Mouse (Mus musculus) CH12.LX (cell line): ENCODE data around the gene 2900026A02Rik. TPM values are rescaled to one million over a fixed set of nuclear protein-coding genes. Genes with fewer than 3 reads are reported as not detected.

Experiments used
- DNase-seq: peaks from one replicate; pipeline ENCODE4 v3.0.0-alpha.2; 2013; ENCODE audit errors: extremely low read depth
- H3K27ac ChIP-seq: 2 replicates; pipeline ENCODE4 v1.5.1; 2012; ENCODE audit warnings: low read depth, mild to moderate bottlenecking, control low read depth, moderate library complexity; ENCODE audit not compliant: insufficient read depth
- H3K27me3 ChIP-seq: replicated peaks from 2 replicates; pipeline ENCODE3; 2012; ENCODE audit warnings: inconsistent platforms
- H3K36me3 ChIP-seq, 2 experiments: replicated peaks in 1 of 2; 2 replicates each; pipeline versions ENCODE3 to v1.6.1; 2012; ENCODE audit warnings: inconsistent platforms in 1 of 2, low read length in 1 of 2, mild to moderate bottlenecking in 1 of 2, mixed read lengths in 1 of 2, moderate library complexity in 1 of 2; ENCODE audit not compliant: control insufficient read depth in 1 of 2, insufficient read depth in 1 of 2
- H3K4me1 ChIP-seq, 2 experiments: 2 replicates each; pipeline ENCODE4 v1.6.1; 2012; ENCODE audit warnings: inconsistent platforms in 1 of 2, moderate library complexity in 1 of 2; ENCODE audit not compliant: insufficient read depth in 2 of 2, control insufficient read depth in 1 of 2
- H3K4me2 ChIP-seq: 2 replicates; pipeline ENCODE4 v1.6.1; 2012; ENCODE audit warnings: low read depth, mild to moderate bottlenecking, control low read depth; ENCODE audit not compliant: poor library complexity, insufficient read depth, severe bottlenecking
- H3K4me3 ChIP-seq, 3 experiments: fragments of 150-350 bp in 1 of 3; sonication (generic) in 1 of 3; replicated peaks in 1 of 3; 2 replicates each; pipeline versions ENCODE3 to v1.5.1; 2011 to 2012; ENCODE audit warnings: low read depth in 2 of 3, low read length in 2 of 3, mild to moderate bottlenecking in 2 of 3, moderate library complexity in 2 of 3, control low read depth in 1 of 3, improper control_type of control experiment in 1 of 3, inconsistent platforms in 1 of 3, mixed read lengths in 1 of 3; ENCODE audit not compliant: poor library complexity in 1 of 3
- H3K79me2 ChIP-seq: replicated peaks from 2 replicates; pipeline ENCODE4 v1.6.1; 2012; ENCODE audit warnings: mild to moderate bottlenecking, moderate library complexity; ENCODE audit not compliant: control insufficient read depth, poor library complexity, insufficient read depth, severe bottlenecking; ENCODE audit errors: extremely low read depth
- H3K9ac ChIP-seq: 2 replicates; pipeline ENCODE4 v1.6.1; 2012; ENCODE audit warnings: low read depth, mild to moderate bottlenecking, control low read depth, moderate library complexity; ENCODE audit not compliant: insufficient read depth
- H3K9me3 ChIP-seq: replicated peaks from 2 replicates; pipeline ENCODE3; 2012; ENCODE audit warnings: low read length, inconsistent platforms, mixed read lengths
- BHLHE40 ChIP-seq: IDR thresholded peaks from 2 replicates; pipeline ENCODE4 v1.6.1; 2011; ENCODE audit warnings: mild to moderate bottlenecking, low read depth, low read length, improper control_type of control experiment
- CHD1 ChIP-seq: IDR thresholded peaks from 2 replicates; pipeline ENCODE4 v1.6.1; 2012; ENCODE audit warnings: low read depth, low read length, improper control_type of control experiment, inconsistent platforms
- CHD2 ChIP-seq: IDR thresholded peaks from 2 replicates; pipeline ENCODE4 v1.6.1; 2011; ENCODE audit warnings: low read length, improper control_type of control experiment
- E2F4 ChIP-seq: IDR thresholded peaks from 2 replicates; pipeline ENCODE4 v1.6.1; 2011; ENCODE audit warnings: low read depth, low read length, improper control_type of control experiment; ENCODE audit not compliant: insufficient replicate concordance
- EP300 ChIP-seq: IDR thresholded peaks from 2 replicates; pipeline ENCODE4 v1.6.1; 2011; ENCODE audit warnings: low read length, improper control_type of control experiment
- ETS1 ChIP-seq: conservative IDR thresholded peaks from 2 replicates; pipeline ENCODE4 v1.6.1; 2012; ENCODE audit warnings: low read depth, mild to moderate bottlenecking, inconsistent platforms, low read length, improper control_type of control experiment, moderate library complexity
- JUN ChIP-seq: IDR thresholded peaks from 2 replicates; pipeline ENCODE4 v1.6.1; 2011; ENCODE audit warnings: low read depth, mild to moderate bottlenecking, low read length, improper control_type of control experiment, moderate library complexity; ENCODE audit not compliant: insufficient read depth
- JUND ChIP-seq: conservative IDR thresholded peaks from 2 replicates; pipeline ENCODE4 v1.6.1; 2011; ENCODE audit warnings: low read depth, low read length, improper control_type of control experiment
- KAT2A ChIP-seq: IDR thresholded peaks from 2 replicates; pipeline ENCODE4 v1.6.1; 2012; ENCODE audit warnings: low read length, improper control_type of control experiment, inconsistent platforms; ENCODE audit not compliant: insufficient replicate concordance
- MAFK ChIP-seq: IDR thresholded peaks from 2 replicates; pipeline ENCODE4 v1.6.1; 2011; ENCODE audit warnings: low read length, improper control_type of control experiment; ENCODE audit not compliant: insufficient replicate concordance
- MEF2A ChIP-seq: IDR thresholded peaks from 2 replicates; pipeline ENCODE4 v1.6.1; 2014; ENCODE audit warnings: low read depth, mild to moderate bottlenecking, inconsistent platforms, low read length, improper control_type of control experiment, borderline replicate concordance
- MXI1 ChIP-seq: IDR thresholded peaks from 2 replicates; pipeline ENCODE4 v1.6.1; 2011; ENCODE audit warnings: mild to moderate bottlenecking, low read depth, low read length, improper control_type of control experiment
- PAX5 ChIP-seq: IDR thresholded peaks from 2 replicates; pipeline ENCODE4 v1.6.1; 2012; ENCODE audit warnings: low read length, inconsistent platforms, mixed read lengths
- POLR2A ChIP-seq: IDR thresholded peaks from 2 replicates; pipeline ENCODE4 v1.6.1; 2011; ENCODE audit warnings: low read depth, mild to moderate bottlenecking, improper control_type of control experiment, low read length
- POLR2AphosphoS2 ChIP-seq: IDR thresholded peaks from 2 replicates; pipeline ENCODE4 v1.6.1; 2011; ENCODE audit warnings: low read depth, low read length, improper control_type of control experiment
- RAD21 ChIP-seq: IDR thresholded peaks from 2 replicates; pipeline ENCODE4 v1.6.1; 2011; ENCODE audit warnings: low read depth, mild to moderate bottlenecking, low read length, improper control_type of control experiment, moderate library complexity
- RCOR1 ChIP-seq: conservative IDR thresholded peaks from 2 replicates; pipeline ENCODE4 v1.6.1; 2012; ENCODE audit warnings: low read depth, mild to moderate bottlenecking, inconsistent platforms, low read length, improper control_type of control experiment
- TCF12 ChIP-seq: IDR thresholded peaks from 2 replicates; pipeline ENCODE4 v1.6.1; 2014; ENCODE audit warnings: low read depth, mild to moderate bottlenecking, inconsistent platforms, low read length, improper control_type of control experiment
- USF1 ChIP-seq: IDR thresholded peaks from 2 replicates; pipeline ENCODE4 v1.6.1; 2014; ENCODE audit warnings: low read depth, mild to moderate bottlenecking, inconsistent platforms, low read length, improper control_type of control experiment
- USF2 ChIP-seq: conservative IDR thresholded peaks from 2 replicates; pipeline ENCODE4 v1.6.1; 2011; ENCODE audit warnings: low read depth, low read length, improper control_type of control experiment
- ZC3H11A ChIP-seq: IDR thresholded peaks from 2 replicates; pipeline ENCODE4 v1.6.1; 2012; ENCODE audit warnings: low read depth, mild to moderate bottlenecking, inconsistent platforms, low read length, improper control_type of control experiment
- ZKSCAN1 ChIP-seq: IDR thresholded peaks from 2 replicates; pipeline ENCODE4 v1.6.1; 2012; ENCODE audit warnings: low read depth, inconsistent platforms, low read length, improper control_type of control experiment, borderline replicate concordance
- ZNF384 ChIP-seq: IDR thresholded peaks from 2 replicates; pipeline ENCODE4 v1.6.1; 2012; ENCODE audit warnings: low read depth, low read length, improper control_type of control experiment, inconsistent platforms
- dilution Hi-C: fragments of 300-500 bp; cut with MboI; formaldehyde crosslinking; loops from 2 replicates; pipeline ENCODE4 v1.14.3; 2020; ENCODE audit warnings: low sequenced_read_pairs; ENCODE audit not compliant: extremely low pct_unique_long_range_greater_than_20kb, extremely low pct_ligation_motif_present
- in situ Hi-C: fragments of 300-500 bp; cut with MboI; formaldehyde crosslinking; loops from 3 replicates; pipeline ENCODE4 v1.14.3; 2019; ENCODE audit warnings: low sequenced_read_pairs, low pct_ligation_motif_present, low pct_unique_long_range_greater_than_20kb, mixed read lengths
- polyA plus RNA-seq: library from polyadenylated mRNA; unstranded; fragments of >175 nt; gene quantifications from 2 replicates; pipeline ENCODE4 v1.2.1, GENCODE M21; 2012; ENCODE audit warnings: low read depth; ENCODE audit not compliant: insufficient read length
- total RNA-seq, 2 experiments: library from RNA; depleted of rRNA; stranded (reverse); fragments of 300-350 nt in 1 of 2; fragments of >200 nt in 1 of 2; gene quantifications; 2 replicates each; pipeline ENCODE4 v1.2.3; 2012 to 2014

Gene 2900026A02Rik
- total and polyA plus RNA-seq, 3 experiments: 0.85 to 4.6 (median 0.93) TPM

DNA sequence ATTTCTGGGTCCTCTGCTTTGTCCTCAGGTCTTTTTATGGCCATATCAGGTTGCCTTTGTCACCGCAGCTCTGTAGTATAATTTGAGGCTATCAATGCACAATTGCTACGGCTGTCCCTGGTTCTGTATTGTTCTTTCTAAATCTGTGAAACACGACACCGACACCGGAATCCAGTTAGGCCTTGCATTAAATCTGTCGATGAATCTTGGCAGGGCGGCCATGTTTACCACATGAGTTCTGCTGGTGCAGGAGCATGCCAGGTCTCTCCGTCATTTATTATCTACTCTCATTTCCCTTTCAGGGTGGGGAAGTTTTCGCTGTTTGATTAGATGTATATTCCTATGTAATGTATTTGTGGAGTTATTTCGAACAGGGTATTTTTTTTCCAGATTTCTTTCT is 97.3 kb downstream of the 2900026A02Rik start:
- H3K9me3 ChIP-seq: no peaks in the 10 kb centered on the region

DNA sequence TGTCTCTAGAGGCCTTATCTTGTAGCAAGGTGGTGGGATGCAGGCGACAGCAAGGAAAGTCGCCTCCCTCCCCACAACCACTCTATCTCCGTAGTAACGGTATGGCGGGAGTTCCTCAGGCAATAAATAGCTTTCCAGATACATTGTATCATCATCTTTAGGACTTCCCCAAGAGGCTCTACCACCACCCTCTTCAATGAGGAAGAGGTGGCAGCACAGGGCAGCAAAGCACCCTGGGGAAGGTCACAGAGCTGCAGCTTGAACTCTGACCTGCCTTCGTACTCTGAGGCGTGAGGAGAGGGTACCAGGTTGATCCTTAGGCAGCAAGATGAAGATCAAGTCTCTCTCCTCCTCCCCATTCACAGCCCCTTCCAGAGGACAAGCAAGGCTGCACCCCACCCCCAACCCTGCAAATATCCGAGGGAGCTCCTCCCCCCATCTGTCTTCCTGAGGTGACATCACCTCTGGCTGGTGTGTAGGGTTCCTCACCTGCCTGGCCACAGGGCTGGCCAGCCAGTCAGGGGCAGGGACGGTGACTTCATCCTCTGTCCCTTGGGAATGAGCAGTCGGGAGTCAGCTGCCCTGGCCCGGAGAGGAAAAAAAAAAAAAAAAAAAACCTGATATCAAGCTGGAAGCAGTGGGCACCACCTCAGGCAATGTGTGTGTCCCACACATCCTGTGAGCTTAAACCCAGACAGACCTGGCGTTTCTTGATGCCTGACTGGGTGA is 98.5 kb downstream of the 2900026A02Rik start:
- in situ Hi-C loops: no loop called here
- Histone ChIP-seq H3K4me2 (no peak overlapping the region), H3K9me3 (no peaks in the 10 kb centered on the region), H3K4me1 (peaks cover 3 to 80% of the 10 kb centered on the region in 2 experiments; a peak in 3 of 4 replicates), H3K79me2 (no peaks in the 10 kb centered on the region), H3K4me3 (no peak overlapping the region), H3K36me3 (no peaks in the 10 kb centered on the region), H3K27ac (no peak overlapping the region), H3K9ac (no peak overlapping the region), H3K27me3 (no peaks in the 10 kb centered on the region)
- no peak for TF ChIP-seq TCF12
- no peak for TF ChIP-seq E2F4
- TF ChIP-seq CHD2: peak; percentile 63; the same call in 1 of the 2 replicates
- TF ChIP-seq BHLHE40: peak; percentile 60
- TF ChIP-seq ETS1: peak; percentile 64
- no peak for TF ChIP-seq RAD21
- peak; percentile 79 for TF ChIP-seq ZNF384
- TF ChIP-seq ZKSCAN1: no peak
- peak; percentile 56 for DNase-seq
- dilution Hi-C loops: no loop called here

More for the DNA sequence above, 97.3 kb downstream of the 2900026A02Rik start:
- H3K4me3 ChIP-seq: no peak overlapping the region
- TF ChIP-seq MAFK (no peak), CHD1 (no peak), JUND (no peak), MXI1 (no peak), POLR2A (no peak), BHLHE40 (no peak), KAT2A (no peak), ETS1 (no peak), EP300 (no peak), ZC3H11A (no peak), USF2 (no peak), E2F4 (no peak), POLR2AphosphoS2 (no peak), ZKSCAN1 (no peak), PAX5 (no peak), RCOR1 (no peak), MEF2A (no peak), USF1 (no peak), CHD2 (no peak), JUN (no peak)
- H3K4me1 ChIP-seq: peaks cover 3 to 82% of the 10 kb centered on the region in 2 experiments; a peak in 3 of 4 replicates
- H3K79me2 ChIP-seq: no peaks in the 10 kb centered on the region
- no peaks in the 10 kb centered on the region for H3K36me3 ChIP-seq
- in situ Hi-C loops (no loop called here), dilution Hi-C loops (no loop called here)
- no peak for DNase-seq
- no peak overlapping the region for H3K4me2 ChIP-seq
- H3K9ac ChIP-seq: no peak overlapping the region
- no peak overlapping the region for H3K27ac ChIP-seq
- H3K27me3 ChIP-seq: no peaks in the 10 kb centered on the region
